Mouse (Mus musculus) frontal cortex, postnatal 10 days (tissue): ENCODE measurements around the gene Mrps18c.

Experiments
- DNase-seq, 2 experiments: peaks; one replicate each; pipeline ENCODE4 v3.0.0; 2022; ENCODE audit warnings: low spot score in 2 of 2, mixed read lengths in 1 of 2

Gene Mrps18c

DNA sequence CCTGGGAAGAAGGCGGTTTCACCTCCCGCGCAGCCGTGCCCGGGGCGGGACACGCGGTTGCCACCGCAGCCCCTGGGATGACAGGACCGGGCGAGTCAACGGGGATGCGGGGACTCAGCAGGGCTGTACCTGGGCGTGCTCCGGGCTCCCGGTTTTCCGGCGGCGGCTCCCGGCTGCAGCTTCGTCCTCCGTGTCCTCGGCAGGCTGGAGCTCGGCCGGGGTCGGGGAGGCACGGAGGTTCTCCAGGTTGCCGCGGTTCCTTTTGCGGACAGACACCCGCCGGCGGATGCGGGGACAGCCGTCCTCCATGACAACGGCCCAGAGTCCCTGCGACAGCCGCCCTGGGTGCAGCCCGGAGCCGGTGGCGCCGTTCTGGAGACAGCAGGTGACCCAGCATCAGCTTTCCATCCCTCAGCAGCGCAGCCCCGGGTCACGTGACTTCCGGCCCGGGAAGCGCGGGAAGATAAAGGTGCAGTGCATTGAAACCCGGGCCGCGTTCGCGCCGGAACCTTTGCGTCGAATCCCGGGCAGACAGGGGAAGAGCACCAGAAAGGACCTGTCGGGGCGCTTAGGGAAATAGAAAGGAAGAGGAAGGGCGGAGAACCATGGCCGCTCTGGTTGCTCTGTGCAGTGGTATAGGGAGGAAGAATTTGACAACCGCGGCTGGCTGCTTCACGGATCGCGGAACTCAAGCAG, at the start of gene Mrps18c, which contains the start of gene Helq:
Gene Mrps18c, plus strand, starts transcription at position 463 of the 696 bp plus-strand sequence.
Gene Helq, minus strand, starts transcription at position 434 of the 696 bp plus-strand sequence.
- peak; percentile 86 to 91 for DNase-seq

DNA sequence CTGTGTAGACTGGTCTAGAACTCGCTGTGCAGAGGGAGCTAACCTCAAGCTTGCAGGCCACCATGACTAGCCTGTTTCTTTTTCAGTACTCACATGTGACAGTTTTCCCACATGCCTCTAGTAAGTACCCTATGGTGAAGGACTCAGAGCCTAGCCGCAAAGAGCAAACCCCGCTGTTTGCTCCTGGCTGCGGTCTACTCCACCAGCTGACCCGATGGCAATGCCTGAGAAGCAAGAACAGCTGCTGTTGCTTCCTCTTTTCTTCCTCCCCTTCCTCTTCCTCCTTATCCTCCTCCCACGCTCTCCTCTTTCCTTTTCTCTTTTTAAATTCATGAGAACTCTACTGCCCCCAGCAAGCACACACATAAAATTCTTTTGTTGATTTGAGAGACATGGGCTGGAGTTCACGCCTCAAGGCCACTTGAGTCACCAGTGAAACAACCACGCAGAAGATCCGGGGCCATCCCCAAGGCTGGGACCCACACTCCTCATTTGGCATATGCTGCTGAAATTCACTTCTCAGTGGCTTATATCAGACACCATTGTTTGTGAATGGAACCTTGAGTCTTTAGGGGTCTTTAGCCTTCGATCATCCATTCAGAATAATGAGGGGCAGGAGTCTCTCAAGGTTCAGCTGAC, 47.7 kb upstream of the Mrps18c start:
- no peak for DNase-seq

DNA sequence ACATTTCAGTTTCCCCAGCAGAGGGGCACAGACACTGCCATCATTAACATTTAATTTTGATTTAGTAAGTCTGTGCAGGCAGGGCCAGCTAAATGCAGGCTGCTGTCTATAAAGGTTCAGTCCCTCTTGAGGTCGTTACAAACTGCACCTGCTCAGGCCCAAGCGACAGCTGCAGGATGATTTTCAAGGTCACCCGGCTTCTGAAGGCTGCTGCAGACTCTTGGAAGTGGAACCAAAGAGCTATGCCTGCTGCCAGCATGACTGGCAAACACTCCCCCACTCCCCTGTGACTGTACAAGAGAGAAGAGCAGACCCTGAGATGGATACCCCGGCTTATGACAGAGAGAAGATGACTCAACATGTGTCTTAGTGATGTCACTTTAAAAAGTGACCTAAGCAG, 46.8 kb upstream of the Mrps18c start:
- DNase-seq, result no peak

DNA sequence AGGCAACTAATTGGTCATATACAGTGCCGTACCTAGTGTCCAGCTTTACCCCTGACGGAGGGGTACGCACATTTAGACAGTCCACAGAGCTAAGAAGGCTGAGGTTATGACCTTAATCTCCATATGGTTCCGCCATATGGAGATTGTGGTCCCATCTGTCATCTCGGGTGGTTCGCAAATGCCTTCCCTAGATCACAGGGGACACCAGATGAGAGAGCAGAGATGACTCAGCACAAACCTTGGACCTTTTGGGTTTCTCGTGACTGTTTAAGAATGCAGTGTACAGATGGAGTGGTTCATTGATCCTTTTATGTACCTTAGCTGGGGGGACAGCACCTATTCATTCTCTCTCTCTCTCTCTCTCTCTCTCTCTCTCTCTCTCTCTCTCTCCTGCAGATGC, 45.0 kb upstream of the Mrps18c start:
- no peak for DNase-seq

DNA sequence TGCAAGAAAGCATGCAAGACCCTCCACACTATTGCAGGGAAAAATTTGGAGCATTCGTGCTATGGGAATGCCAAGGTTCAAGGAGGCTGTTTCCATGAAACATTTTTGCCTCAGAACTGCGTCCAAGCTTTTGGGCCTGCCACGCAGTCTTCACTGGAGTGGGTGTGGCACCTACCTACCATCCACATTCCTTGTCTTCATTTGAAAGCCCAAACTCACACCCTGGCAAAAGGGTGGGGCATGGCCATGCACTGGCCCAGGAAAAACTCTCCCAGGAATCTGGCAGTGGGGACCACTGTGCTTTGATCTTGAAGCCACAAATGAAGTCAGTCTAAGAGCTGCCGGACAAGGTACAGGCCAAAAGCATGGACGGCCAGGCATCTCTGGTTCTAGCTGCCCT, 40.3 kb upstream of the Mrps18c start:
- DNase-seq, result no peak

DNA sequence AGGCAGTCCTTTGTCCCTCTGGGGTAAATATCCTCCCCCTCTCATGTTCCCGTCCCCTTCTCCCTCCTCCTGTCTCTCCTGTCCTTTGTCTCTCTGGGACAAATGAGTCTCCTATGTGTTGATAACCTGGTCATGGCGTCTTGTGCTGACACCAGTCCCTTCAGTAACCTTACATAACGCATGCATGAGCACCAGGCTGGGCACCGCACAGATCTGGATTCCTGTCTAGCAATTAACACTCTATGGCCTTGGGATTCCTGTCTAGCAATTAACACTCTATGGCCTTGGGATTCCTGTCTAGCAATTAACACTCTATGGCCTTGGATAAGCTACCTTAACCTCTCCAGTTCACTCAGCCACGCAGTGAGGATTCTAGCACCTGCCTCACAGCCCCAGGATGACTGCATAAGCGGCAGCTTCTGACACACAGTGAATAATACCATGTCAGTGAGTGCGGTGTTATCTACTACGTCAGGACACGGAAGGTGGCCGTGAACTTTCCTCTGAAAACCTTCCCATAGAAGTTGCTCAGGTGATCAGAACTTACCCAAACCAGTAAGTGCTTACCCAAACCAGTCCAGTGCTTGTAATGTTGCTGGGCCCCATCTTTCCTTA, 38.3 kb upstream of the Mrps18c start:
- no peak for DNase-seq

DNA sequence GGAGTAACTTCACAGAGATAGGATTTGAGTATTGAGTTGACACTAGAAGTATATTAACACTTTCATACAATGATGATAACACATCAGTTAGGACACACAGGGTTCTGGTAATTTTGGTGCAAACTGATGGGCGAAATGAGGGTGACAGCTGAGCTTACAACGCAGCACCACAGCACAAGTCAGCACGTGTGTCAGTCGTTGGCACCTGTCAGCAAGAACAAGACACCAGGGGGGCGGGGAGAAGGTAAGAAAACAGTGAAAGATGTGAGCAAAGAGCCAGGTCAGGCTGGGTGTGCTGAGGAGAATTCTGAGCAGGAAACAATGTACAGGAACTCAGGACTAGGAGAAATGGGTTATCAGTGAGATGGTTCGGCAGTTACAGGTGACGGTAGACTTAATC, 36.7 kb upstream of the Mrps18c start:
- no peak for DNase-seq

DNA sequence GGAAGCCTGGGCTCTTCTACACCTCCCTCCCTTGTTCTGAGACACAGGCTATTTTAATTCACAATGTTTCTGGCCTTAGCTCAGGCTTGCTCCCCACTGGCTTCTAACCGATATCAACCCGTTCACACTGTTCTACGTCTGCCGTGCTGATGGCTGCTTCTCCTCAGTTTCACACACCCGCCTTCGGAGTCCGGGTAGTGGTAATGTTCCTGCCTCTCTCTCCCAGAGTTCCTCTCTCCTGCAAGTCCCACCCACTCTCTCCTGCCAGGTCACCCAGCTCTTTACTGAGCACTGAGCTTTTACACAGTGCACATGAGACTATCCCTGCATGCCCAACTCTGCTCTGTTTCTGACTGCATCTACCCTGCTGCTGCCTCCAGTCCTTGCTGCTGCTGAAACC, 32.4 kb upstream of the Mrps18c start:
- DNase-seq, result no peak

DNA sequence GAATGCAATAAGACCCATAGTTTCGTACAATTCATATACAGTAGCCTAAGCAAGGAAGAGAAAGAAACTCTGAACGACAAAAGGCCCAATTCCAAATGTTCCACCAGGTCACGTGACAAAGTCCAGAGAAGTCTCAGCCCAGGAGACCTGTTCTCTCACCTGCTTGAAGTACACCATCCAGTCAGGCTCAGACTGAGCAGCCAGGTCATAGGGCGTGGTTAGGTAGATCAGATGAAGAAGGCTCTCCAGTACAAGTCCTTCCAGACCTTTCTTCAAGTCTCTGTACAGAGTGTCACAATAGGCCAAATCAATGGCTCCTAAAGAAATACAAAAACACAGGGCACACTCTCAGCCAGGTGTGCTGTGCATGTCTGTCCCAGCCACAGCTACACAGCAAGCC, 26.9 kb upstream of the Mrps18c start:
- DNase-seq, result no peak

DNA sequence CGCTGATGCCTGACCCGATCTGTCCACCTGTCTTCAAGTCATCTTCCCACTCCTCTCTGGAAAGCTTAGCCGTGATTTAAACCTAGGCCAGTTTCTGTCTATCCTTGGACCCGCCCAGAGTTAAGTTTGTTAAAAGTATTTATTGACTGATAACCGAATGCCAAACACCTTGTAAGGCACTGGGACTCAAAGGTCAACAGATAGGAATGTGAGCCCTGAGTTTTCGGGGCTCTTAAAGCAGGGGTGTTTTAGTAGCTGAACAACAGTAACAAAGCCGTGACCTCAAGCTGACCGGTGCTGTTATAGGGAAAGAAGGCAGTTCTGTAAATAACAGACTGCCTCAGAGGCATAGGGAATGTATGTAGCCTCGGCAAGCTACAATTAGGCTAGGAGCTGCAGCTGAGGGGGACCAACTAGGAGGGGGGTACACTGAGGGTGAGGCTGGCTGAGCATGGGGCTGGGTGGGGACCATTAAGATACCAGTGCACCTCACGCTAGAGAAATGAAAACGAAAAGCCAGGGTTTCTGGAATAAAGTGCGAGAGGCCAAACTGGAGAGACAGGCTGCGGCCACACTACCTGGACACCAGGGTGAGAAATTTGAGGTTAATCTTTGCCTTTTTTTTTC, 22.5 kb upstream of the Mrps18c start:
- DNase-seq, result no peak

DNA sequence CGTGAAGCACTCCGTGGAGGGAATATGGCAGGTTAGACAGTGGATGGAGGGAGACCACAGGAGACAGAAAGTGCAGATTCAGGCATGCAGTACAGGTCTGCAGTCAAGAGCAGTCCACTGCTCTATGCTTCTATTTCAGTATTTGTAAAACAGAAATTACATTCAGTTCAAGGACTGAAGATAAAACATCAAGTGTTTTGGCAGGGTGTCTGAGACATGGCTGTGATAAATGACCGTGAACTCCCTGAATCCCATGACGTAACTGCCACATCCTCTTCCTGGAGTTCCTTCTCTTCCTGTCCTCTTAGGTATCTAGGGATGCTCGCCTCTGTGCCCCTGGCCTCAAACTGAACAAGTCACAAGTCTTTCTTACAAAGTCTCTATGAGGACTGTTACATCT, 21.5 kb upstream of the Mrps18c start:
- no peak for DNase-seq

DNA sequence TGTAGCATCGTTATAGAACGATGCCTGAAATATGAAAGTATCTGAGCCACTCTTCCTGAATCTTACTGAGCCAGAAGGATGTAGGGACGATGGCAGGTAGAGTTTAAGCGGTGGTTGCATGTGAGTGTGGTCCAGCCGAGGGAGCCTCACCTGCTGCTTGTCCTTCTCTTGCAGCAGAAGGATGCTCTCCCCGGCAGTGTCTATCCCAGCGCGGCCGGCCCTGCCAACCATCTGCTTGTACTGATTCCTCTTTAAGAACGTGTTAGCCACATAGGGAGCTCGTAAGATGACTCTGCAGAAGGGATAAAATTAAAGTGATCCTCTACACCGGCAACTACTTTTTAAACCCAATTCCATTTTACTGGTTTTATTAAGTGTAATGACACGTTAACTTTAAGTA, 19.4 kb upstream of the Mrps18c start:
- no peak for DNase-seq

DNA sequence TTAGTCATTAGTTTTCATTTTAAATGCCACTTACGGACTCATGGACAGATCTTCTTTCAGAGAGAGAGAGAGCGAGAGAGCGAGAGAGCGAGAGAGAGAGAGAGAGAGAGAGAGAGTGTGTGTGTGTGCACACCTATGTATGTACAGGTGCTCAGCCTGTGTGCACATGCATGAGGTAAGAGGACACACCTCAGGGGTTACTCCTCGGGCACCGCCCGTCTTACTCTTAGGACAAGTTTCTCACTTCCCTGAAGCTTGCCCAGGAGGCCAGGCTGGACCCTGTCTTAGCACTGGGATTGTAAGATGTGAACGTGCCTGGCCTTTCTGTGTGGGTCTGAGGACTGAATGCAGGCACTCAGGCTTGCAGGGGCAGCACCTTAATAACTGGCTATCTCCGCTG, 10.9 kb upstream of the Mrps18c start:
- DNase-seq, result no peak

DNA sequence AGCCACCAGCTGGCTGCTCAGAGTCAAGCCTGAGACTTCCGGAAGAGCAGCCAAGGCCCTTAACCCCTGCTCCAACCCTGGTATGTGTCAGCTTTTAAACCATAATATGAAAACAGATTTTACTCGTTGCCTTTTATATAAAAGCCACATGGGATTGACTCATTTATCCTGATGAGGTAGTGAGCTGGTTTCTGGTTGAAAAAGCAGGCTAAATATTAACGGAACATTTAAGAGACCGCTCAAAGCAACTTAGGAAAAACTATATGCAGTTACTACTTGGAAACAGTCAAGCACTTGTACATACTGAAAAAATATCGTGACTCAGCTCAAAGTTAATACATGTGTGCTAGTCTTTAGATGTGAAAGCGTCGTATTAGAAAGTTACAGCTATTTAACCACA, 6.2 kb upstream of the Mrps18c start:
- DNase-seq, result no peak

DNA sequence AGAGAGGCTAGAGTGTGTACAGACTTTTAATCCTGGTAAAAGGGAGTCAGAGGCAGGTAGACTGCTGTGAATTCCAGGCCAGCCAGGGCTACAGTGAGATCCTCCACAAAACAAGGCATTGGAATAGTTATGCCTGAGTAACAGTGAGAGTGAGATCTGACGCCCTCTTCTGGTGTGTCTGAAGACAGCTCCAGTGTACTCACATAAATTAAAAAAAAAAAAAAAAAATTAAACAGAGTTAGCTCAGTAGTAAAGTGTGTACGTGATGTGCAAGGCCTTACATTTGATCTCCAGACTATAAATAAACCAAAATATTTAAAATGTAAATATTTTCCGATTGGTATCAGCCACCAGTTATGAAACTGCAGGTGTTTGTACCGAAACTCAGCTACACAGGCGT, 4.3 kb upstream of the Mrps18c start:
- DNase-seq, result no peak

DNA sequence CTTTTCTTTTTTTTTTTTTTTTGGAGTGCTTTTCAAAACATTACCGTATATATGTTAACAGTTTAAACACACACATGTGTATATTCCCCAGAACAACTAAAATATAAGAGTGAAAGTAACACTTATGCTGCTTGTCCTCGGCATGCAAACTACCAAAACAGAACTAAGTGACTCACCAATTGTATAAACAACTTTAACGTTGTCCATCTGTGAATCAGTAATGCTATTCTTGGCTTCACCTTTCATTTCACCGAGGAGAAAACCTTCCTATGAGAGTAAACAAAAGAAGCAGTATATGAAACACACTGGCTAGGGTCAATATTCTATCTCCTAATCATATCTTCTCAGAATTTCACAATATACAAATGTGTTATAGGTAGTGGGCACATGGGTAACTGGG, 19.9 kb downstream of the Mrps18c start:
- no peak for DNase-seq

DNA sequence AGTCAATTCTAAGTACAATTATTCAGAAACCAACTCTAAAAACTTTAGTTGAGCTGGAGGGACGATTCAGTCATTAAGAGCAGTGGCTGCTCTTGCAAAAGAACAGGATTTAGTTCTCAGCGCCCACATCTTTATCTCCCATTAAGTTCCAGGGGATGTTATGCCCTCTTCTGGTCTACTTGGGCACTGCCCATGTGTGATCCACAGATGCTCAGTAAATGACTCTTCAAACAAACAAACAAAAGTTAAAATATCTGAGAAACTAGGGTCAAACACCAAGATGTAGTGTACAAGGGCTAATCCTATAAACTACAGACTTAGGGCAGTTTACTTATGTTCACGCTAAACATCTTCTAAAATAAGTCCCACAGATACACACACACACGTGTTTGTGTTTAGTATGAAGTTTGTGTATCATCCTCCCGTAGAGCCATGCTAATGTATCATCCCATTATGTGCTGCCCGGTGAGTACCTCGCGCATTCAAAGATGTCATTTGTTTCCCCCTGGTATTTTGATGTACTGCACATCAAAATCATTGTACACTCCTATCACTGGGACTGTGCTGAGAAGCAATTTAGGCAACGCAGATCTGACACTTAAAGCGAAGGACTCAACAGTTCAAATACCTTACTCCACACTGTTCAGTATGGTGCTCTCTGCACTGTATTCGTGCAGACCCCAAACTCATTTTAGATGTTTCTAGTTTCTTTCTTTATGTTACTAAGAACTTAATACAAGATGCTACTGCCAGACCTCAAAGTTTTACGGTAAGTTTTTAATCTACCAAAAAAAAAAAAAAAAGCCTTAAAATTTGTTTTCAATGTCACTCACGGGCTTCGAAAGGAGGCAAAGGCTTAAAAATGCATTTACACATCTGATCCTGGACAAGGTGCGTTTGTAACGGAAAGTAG, 21.4 kb downstream of the Mrps18c start:
- DNase-seq, result no peak

DNA sequence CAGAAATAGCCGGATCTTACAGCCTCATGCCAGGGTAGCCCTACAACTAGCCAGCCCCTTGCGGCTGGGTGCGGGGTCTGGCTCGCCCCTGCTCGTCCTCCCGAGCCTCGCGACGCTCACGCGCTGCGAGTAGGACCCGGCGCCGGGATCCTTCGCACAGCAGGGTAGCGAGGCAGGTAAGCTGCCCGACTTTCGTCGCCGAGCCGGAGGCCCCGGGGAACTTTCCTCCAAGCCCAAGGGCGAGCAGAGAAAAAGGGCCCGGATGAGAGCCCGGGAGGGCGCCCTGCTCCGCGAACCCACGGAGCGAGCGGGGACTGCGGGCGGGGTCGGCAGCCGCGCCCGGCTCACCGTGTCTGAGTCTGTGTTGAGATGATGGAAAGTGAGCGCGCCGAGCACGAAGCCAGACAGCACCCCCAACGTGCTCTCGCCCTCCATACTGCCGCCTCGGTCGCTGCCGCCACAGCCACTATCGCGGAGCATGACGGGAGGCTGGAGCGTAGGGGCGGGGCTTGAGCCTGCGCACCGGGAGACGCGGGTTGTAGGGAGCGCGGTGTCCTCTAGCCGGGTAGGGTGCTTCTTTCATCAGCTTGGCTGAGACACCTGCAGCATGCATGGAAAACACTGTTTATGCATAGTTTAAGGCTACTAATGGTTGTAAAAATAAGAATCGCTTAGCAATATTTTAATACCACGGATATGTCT, 22.2 kb downstream of the Mrps18c start, which contains the start of gene Abraxas1:
Gene Abraxas1, minus strand, starts transcription at position 483 of the 702 bp plus-strand sequence.
- DNase-seq, result peak; percentile 59 to 81

DNA sequence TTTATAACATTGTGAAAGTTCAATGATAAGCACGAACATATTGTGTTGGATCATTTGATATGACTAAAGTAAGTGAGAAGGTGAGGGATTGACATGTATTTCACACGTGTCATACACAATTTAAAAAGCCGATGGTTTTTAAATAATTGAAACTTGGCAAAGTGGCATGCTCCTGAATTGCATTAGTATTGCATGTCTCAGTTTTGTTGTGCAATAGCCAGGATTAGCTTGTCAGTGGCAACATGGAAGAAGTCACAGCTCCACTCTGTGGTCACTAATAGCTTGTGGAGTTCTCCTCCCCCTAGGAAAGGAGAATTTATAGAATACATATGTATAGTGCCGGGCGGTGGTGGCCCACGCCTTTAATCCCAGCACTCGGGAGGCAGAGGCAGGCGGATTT, 22.9 kb downstream of the Mrps18c start:
- DNase-seq, result no peak

DNA sequence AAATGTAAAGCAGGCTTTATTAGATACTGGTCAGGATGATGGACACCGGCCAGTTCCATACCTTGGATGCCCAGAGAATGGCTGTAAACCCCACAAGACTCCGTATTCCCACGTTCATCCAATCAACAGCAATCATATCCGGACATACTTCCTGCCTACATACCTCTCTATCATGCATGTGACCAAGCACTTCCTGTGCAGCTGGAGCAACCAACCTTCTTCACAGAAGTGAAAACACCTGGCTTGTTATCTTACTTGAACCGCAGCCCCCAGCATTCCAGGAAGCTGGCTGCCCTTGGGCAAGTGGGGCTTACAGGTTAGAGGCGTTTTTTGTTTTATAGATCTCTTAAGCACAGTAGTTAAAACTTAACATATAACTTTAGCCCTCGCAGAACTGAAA, 24.4 kb downstream of the Mrps18c start:
- no peak for DNase-seq

DNA sequence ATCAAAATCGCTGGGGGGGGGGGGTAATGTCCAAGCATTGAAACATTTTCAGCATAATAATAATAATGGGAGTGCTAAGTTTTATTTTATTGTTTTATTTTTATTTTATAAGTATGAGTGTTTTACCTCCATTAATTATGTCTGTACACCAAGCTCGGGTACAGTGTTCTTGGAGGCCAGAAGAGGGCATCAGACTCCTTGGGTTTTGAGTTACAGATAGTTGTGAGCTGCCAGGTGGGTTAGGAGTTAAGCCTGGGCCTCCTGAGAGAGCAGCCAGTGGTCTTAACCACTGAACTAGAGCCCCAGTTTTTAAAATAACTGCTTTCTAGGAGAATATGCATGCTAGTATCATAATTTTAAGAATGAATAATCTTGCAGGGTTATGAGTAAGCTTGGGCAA, 27.5 kb downstream of the Mrps18c start:
- DNase-seq, result no peak
